In genomic region chr5:50303859-50304480, GRCm38 (mm10) we compare ENCODE assay signal across 16 mouse cellular contexts.
"Had no signal": no experiment of that assay in that cellular context is flagged by ENCODE, and none has a peak within 500 bp of the region (broad histone marks: within the 10 kb centered on the region; RNA-seq: fewer than 3 reads in every experiment).

No protein-coding gene starts in this region.

- H3K4me1 ChIP-seq: neural tube, embryonic 13.5 days; neural tube, embryonic 15.5 days; stomach, embryonic 15.5 days had no signal

- H3K27ac ChIP-seq: neural tube, embryonic 13.5 days; neural tube, embryonic 15.5 days; stomach, embryonic 15.5 days; stomach, postnatal 0 days had no signal

- H3K4me2 ChIP-seq: neural tube, embryonic 13.5 days; neural tube, embryonic 15.5 days; stomach, embryonic 15.5 days had no signal

- H3K27me3 ChIP-seq: neural tube, embryonic 13.5 days; neural tube, embryonic 15.5 days; stomach, embryonic 15.5 days had no signal

- H3K4me3 ChIP-seq: neural tube, embryonic 13.5 days; neural tube, embryonic 15.5 days; stomach, embryonic 15.5 days had no signal

- DNase-seq: retina, postnatal 1 day; right cerebral cortex, adult 18-20 months; right cerebral cortex, postnatal 14 days; right cerebral cortex, postnatal 25 days; right cerebral cortex, postnatal 4 days; spleen, adult 18-20 months; thymus, adult 18-20 months; thymus, adult 2 months; thymus, postnatal 14 days; thymus, postnatal 25 days; thymus, postnatal 36 days; thymus, postnatal 4 days had no signal

- H3K36me3 ChIP-seq: neural tube, embryonic 13.5 days; neural tube, embryonic 15.5 days; stomach, embryonic 15.5 days had no signal

- H3K9ac ChIP-seq: neural tube, embryonic 13.5 days; neural tube, embryonic 15.5 days; stomach, embryonic 15.5 days had no signal

- H3K9me3 ChIP-seq: neural tube, embryonic 13.5 days; neural tube, embryonic 15.5 days; stomach, embryonic 15.5 days had no signal
